Mouse (Mus musculus) limb, embryonic 14.5 days (tissue): ENCODE results near the gene Tpst1. TPM values are rescaled to one million over a fixed set of nuclear protein-coding genes. Genes with fewer than 3 reads are reported as not detected.

Experiments
- ATAC-seq: fragments of 200-750 bp; cut with Nextera tagmentation; 2 replicates; pipeline ENCODE4 v1.8.0; 2017; ENCODE audit warnings: low read depth, moderate number of reproducible peaks, moderate TSS enrichment; ENCODE audit not compliant: low FRiP score
- DNase-seq: peaks from one replicate; pipeline ENCODE4 v3.0.0-alpha.2; 2015; ENCODE audit warnings: low spot score
- H3K27ac ChIP-seq: fragments of 300-500 bp; sonication (generic); replicated peaks from 2 replicates; pipeline ENCODE4 v1.5.1; 2014; ENCODE audit warnings: low read depth, mild to moderate bottlenecking, low read length, moderate library complexity, mixed read lengths
- H3K27me3 ChIP-seq: fragments of 300-500 bp; sonication (generic); 2 replicates; pipeline ENCODE4 v1.6.1; 2014; ENCODE audit warnings: low read length, mixed read lengths; ENCODE audit not compliant: control insufficient read depth, insufficient read depth
- H3K36me3 ChIP-seq: fragments of 300-500 bp; sonication (generic); 2 replicates; pipeline ENCODE4 v1.6.1; 2014; ENCODE audit warnings: mild to moderate bottlenecking, low read length, moderate library complexity, mixed read lengths; ENCODE audit not compliant: control insufficient read depth, insufficient read depth
- H3K4me1 ChIP-seq: fragments of 300-500 bp; sonication (generic); 2 replicates; pipeline ENCODE4 v1.6.1; 2014; ENCODE audit warnings: antibody characterized with exemption, low read length, mixed read lengths; ENCODE audit not compliant: control insufficient read depth, insufficient read depth
- H3K4me2 ChIP-seq: fragments of 300-500 bp; sonication (generic); replicated peaks from 2 replicates; pipeline ENCODE4 v1.6.1; 2014; ENCODE audit warnings: low read depth, mild to moderate bottlenecking, low read length, moderate library complexity; ENCODE audit not compliant: severe bottlenecking
- H3K4me3 ChIP-seq: fragments of 300-500 bp; sonication (generic); replicated peaks from 2 replicates; pipeline ENCODE4 v1.5.1; 2014; ENCODE audit warnings: low read length
- H3K9ac ChIP-seq: fragments of 300-500 bp; sonication (generic); 2 replicates; pipeline ENCODE4 v1.6.1; 2014; ENCODE audit warnings: mild to moderate bottlenecking, low read depth, low read length, moderate library complexity; ENCODE audit not compliant: severe bottlenecking
- H3K9me3 ChIP-seq: fragments of 300-500 bp; sonication (generic); 2 replicates; pipeline ENCODE4 v1.6.1; 2016; ENCODE audit warnings: low read length; ENCODE audit not compliant: control insufficient read depth
- POLR2A ChIP-seq: fragments of 200-500 bp; IDR thresholded peaks from 2 replicates; pipeline ENCODE4 v1.8.0; 2012; ENCODE audit warnings: inconsistent platforms, mild to moderate bottlenecking, moderate library complexity, borderline replicate concordance; ENCODE audit not compliant: insufficient read depth, insufficient read length; ENCODE audit errors: extremely low read depth
- WGBS: fragments of 180-500 bp; shearing (Covaris S2); extraction: QIAGEN DNeasy Blood & Tissue Kit; methylation state at CpG from one replicate; pipeline ENCODE4 v1.1.7; 2014; 5-methylcytosine and 5-hydroxymethylcytosine counted together
- polyA plus RNA-seq, 2 experiments: library from polyadenylated mRNA; depleted of rRNA in 1 of 2; stranded (reverse) in 1 of 2; unstranded in 1 of 2; fragments of >200 nt; fragmentation: Nextera tagmentation in 1 of 2; extraction: Ambion mirVana in 1 of 2; gene quantifications; 2 replicates each; pipeline versions ENCODE4 v1.2.1 to v1.2.3; 2012 to 2014

Tpst1 gene
- polyA plus RNA-seq, 2 experiments, result 68.2 to 114 TPM

DNA sequence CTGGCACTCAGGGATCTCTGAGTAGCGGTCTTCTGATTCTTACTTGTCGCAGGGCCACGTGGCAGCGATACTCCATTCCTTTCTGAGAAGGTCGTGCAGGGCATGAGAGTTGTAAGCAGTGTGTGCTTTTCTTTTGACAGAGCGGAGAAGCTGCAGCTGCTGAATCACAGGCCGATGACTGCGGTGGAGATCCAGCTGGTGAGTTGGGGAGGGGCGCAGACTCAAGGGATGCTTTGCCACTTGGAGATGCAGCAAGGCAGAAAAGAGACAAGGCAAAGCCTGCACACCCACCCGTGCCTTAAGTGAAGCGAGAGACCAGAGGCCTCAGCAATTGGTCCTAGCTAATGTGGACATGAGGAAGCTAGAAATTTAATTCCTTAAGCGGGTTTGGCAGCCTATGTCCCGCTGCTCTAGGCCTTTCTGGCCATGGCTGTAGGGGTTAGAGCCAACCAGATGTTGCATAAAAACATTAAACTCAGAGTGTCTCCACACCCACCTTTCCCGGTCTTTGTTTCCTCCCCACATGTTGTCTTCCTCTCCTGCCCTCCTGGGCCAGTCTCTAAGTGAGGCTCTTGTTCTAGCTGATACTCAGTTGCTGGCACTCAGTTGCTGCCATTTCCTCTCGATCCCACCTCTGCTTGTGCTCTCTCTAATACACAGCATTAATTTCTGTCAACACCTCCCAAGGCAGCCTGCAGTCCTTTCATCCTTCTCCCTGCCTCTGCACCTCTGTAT is 24.2 kb upstream of the Tpst1 start:
- Histone ChIP-seq H3K9me3 (no peaks in the 10 kb centered on the region), H3K4me1 (no peaks in the 10 kb centered on the region), H3K4me2 (no peak overlapping the region), H3K36me3 (peaks cover 59% of the 10 kb centered on the region), H3K9ac (no peak overlapping the region), H3K27ac (no peak overlapping the region), H3K4me3 (no peak overlapping the region), H3K27me3 (no peaks in the 10 kb centered on the region)
- DNase-seq (no peak), ATAC-seq (0 out of 2 replicates have a peak, but pooled peaks have one; percentile 30)
- 83% methylated on average over 15 of the region's 15 CpGs for WGBS
- TF ChIP-seq POLR2A, result no peak

- Histone ChIP-seq H3K27ac (no peak overlapping the region), H3K36me3 (peaks cover 56% of the 10 kb centered on the region), H3K9ac (no peak overlapping the region), H3K9me3 (no peaks in the 10 kb centered on the region), H3K4me1 (no peaks in the 10 kb centered on the region), H3K27me3 (no peaks in the 10 kb centered on the region), H3K4me3 (no peak overlapping the region), H3K4me2 (no peak overlapping the region)
- DNase-seq (no peak), ATAC-seq (no peak)
- WGBS, result 68% methylated on average over 6 of the region's 6 CpGs
- TF ChIP-seq POLR2A, result no peak
Observed at GRCm38 (mm10) chr5:130050416-130050815, 22.7 kb upstream of the Tpst1 start.

GRCm38 (mm10) chr5:130051073-130051860 is 21.9 kb upstream of the Tpst1 start:
- 87% methylated on average over 15 of the region's 15 CpGs for WGBS
- Histone ChIP-seq H3K27me3 (no peaks in the 10 kb centered on the region), H3K36me3 (peaks cover 59% of the 10 kb centered on the region), H3K4me3 (no peak overlapping the region), H3K27ac (no peak overlapping the region), H3K4me2 (no peak overlapping the region), H3K9me3 (no peaks in the 10 kb centered on the region), H3K4me1 (no peaks in the 10 kb centered on the region), H3K9ac (no peak overlapping the region)
- no peak for TF ChIP-seq POLR2A
- no peak for DNase-seq
- ATAC-seq, result no peak

- no peak for TF ChIP-seq POLR2A
- H3K36me3 ChIP-seq, result peaks cover 46% of the 10 kb centered on the region
- no peak for ATAC-seq
- WGBS, result 86% methylated on average over 5 of the region's 5 CpGs
- no peaks in the 10 kb centered on the region for H3K27me3 ChIP-seq
- H3K4me1 ChIP-seq, result no peaks in the 10 kb centered on the region
- no peak overlapping the region for H3K9ac ChIP-seq
- no peaks in the 10 kb centered on the region for H3K9me3 ChIP-seq
- H3K27ac ChIP-seq, result no peak overlapping the region
- DNase-seq, result no peak
- no peak overlapping the region for H3K4me3 ChIP-seq
- H3K4me2 ChIP-seq, result no peak overlapping the region
Observed at GRCm38 (mm10) chr5:130052510-130052909, 20.6 kb upstream of the Tpst1 start.

DNA sequence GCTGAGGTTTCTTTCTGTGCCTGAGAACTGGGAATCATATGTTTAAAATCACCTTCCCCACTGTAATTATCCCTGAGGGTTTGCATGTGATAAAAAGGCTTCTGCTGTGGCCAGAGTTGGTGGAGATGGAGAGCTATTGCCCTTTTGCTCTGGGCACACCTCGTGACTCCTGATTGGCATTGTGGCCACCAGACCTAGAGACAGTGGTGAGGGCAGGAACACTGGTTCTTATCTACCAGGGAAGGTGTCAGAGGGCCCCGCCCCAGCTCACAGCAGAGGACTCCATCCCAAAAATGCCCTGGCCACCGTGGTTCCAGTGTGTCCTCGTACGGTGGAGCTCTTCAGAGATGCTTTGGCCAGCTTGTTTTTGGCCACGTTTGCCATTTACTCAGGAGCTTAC is 20.2 kb upstream of the Tpst1 start:
- no peak for TF ChIP-seq POLR2A
- no peaks in the 10 kb centered on the region for H3K27me3 ChIP-seq
- H3K36me3 ChIP-seq, result peaks cover 44% of the 10 kb centered on the region
- H3K4me1 ChIP-seq, result no peaks in the 10 kb centered on the region
- DNase-seq (no peak), ATAC-seq (no peak)
- no peak overlapping the region for H3K27ac ChIP-seq
- no peak overlapping the region for H3K9ac ChIP-seq
- H3K4me3 ChIP-seq, result no peak overlapping the region
- WGBS, result 88% methylated on average over 6 of the region's 6 CpGs
- no peak overlapping the region for H3K4me2 ChIP-seq
- no peaks in the 10 kb centered on the region for H3K9me3 ChIP-seq
